Mouse (Mus musculus): ENCODE measurements around the gene Creb3l1. TPM values are rescaled to one million over a fixed set of nuclear protein-coding genes. Genes with fewer than 3 reads are reported as not detected.

Creb3l1 gene
- 6.7 and 8.9 TPM in 2 replicates for polyA plus RNA-seq (2012; rRNA removed)

- no peaks in the 10 kb centered on the region for H3K27me3 ChIP-seq (replicated peaks; ENCODE audit: control insufficient read depth, insufficient read depth, low read length)
- peak within 1 kb of the TSS; percentile 69 for H3K4me3 ChIP-seq (ENCODE audit: insufficient read depth, low read depth, low read length)
- no peak within 1 kb of the TSS for H3K27ac ChIP-seq (ENCODE audit: insufficient read depth, low read depth, low read length)
- whole genome bisulfite sequencing, result 2% methylated on average over 27 of the region's 27 CpGs
- peak; percentile 88 for DNase-seq
- no peaks in the 10 kb centered on the region; the same call in 1 of the 2 replicates for H3K4me1 ChIP-seq (ENCODE audit: control insufficient read depth, insufficient read depth, low read length)
- H3K36me3 ChIP-seq (ENCODE audit: control insufficient read depth, insufficient read depth, low read length), result no peaks in the 10 kb centered on the region
- TF ChIP-seq POLR2A (IDR thresholded peaks at IDR 0.05; ENCODE audit: low read depth, low read length) (no peak), CTCF (conservative IDR thresholded peaks at IDR 0.05; ENCODE audit: insufficient read depth, insufficient read length, low read depth, low read length) (no peak)
These were observed at the start of gene Creb3l1 for GRCm38 (mm10) chr2:92024274-92024672. Gene Creb3l1, minus strand, starts transcription at chr2:92024502.

DNA sequence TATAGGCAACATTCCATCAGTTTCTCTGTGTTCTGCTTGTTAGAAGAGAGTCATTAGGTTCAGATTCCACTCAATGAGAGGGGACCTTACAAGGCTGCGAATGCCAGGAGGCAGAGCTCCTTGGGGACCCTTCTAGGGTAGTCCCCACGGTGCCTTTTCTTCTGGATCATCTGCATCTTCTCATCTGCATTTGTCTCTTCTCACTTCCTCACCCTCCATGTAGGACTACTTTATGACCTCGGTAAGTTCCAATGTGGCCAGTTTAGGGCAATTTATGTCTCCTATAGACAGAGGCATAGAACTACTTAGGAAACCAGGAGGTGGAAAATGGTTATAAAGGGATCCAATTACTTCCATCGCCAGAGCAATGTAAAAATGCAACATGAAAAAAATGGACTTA is 46.8 kb upstream of the Creb3l1 start:
- no peak for TF ChIP-seq POLR2A (IDR thresholded peaks at IDR 0.05; ENCODE audit: low read depth, low read length)
- 59% methylated on average over 4 of the region's 4 CpGs for WGBS
- Histone ChIP-seq H3K36me3 (ENCODE audit: control insufficient read depth, insufficient read depth, low read length) (no peaks in the 10 kb centered on the region), H3K27me3 (replicated peaks; ENCODE audit: control insufficient read depth, insufficient read depth, low read length) (no peaks in the 10 kb centered on the region), H3K4me1 (ENCODE audit: control insufficient read depth, insufficient read depth, low read length) (no peaks in the 10 kb centered on the region), H3K4me3 (ENCODE audit: insufficient read depth, low read depth, low read length) (no peak overlapping the region), H3K27ac (ENCODE audit: insufficient read depth, low read depth, low read length) (no peak overlapping the region)
- DNase-seq, result no peak

DNA sequence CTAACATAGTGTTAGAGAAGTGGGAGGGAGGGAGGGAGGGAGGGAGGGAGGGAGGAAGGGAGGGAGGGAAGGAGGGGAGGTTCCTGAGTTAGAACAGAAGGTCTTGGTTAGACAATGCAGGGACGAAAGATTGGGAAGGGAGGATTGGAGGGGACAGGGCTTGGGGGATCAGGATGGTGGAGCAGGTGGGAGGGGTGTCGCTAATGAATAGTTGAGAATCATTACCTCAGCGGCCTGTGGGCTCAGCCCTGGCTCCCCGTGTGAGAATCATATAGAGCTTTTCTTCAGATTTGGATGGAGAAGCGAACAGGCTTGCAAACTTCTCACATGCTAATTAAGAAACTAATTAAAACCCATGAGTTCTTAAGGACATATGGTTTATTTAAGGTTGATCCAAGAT is 45.3 kb upstream of the Creb3l1 start:
- Histone ChIP-seq H3K27me3 (replicated peaks; ENCODE audit: control insufficient read depth, insufficient read depth, low read length) (no peaks in the 10 kb centered on the region), H3K4me3 (ENCODE audit: insufficient read depth, low read depth, low read length) (no peak overlapping the region), H3K36me3 (ENCODE audit: control insufficient read depth, insufficient read depth, low read length) (no peaks in the 10 kb centered on the region), H3K27ac (ENCODE audit: insufficient read depth, low read depth, low read length) (no peak overlapping the region), H3K4me1 (ENCODE audit: control insufficient read depth, insufficient read depth, low read length) (no peaks in the 10 kb centered on the region; the same call in 1 of the 2 replicates)
- TF ChIP-seq CTCF (conservative IDR thresholded peaks at IDR 0.05; ENCODE audit: insufficient read depth, insufficient read length, low read depth, low read length) (no peak), POLR2A (IDR thresholded peaks at IDR 0.05; ENCODE audit: low read depth, low read length) (no peak)
- 66% methylated on average over 5 of the region's 5 CpGs for WGBS
- no peak for DNase-seq

- no peaks in the 10 kb centered on the region; the same call in 1 of the 2 replicates for H3K4me1 ChIP-seq (ENCODE audit: control insufficient read depth, insufficient read depth, low read length)
- H3K27ac ChIP-seq (ENCODE audit: insufficient read depth, low read depth, low read length), result no peak overlapping the region
- H3K27me3 ChIP-seq (replicated peaks; ENCODE audit: control insufficient read depth, insufficient read depth, low read length), result no peaks in the 10 kb centered on the region
- TF ChIP-seq CTCF (conservative IDR thresholded peaks at IDR 0.05; ENCODE audit: insufficient read depth, insufficient read length, low read depth, low read length) (no peak), POLR2A (IDR thresholded peaks at IDR 0.05; ENCODE audit: low read depth, low read length) (no peak)
- 80% methylated on average over 3 of the region's 3 CpGs for WGBS
- DNase-seq, result no peak
- no peaks in the 10 kb centered on the region for H3K36me3 ChIP-seq (ENCODE audit: control insufficient read depth, insufficient read depth, low read length)
- H3K4me3 ChIP-seq (ENCODE audit: insufficient read depth, low read depth, low read length), result no peak overlapping the region
These were observed 43.3 kb upstream of the Creb3l1 start for GRCm38 (mm10) chr2:92067600-92067999.

- H3K4me1 ChIP-seq (ENCODE audit: control insufficient read depth, insufficient read depth, low read length), result no peaks in the 10 kb centered on the region; the same call in 1 of the 2 replicates
- WGBS, result 74% methylated on average over 1 of the region's 1 CpGs
These were observed 42.6 kb upstream of the Creb3l1 start for GRCm38 (mm10) chr2:92066899-92067298.

GRCm38 (mm10) chr2:92065938-92066337 is 41.6 kb upstream of the Creb3l1 start:
- no peaks in the 10 kb centered on the region; the same call in 1 of the 2 replicates for H3K4me1 ChIP-seq (ENCODE audit: control insufficient read depth, insufficient read depth, low read length)
- no peak overlapping the region for H3K4me3 ChIP-seq (ENCODE audit: insufficient read depth, low read depth, low read length)
- DNase-seq, result no peak
- no peak overlapping the region for H3K27ac ChIP-seq (ENCODE audit: insufficient read depth, low read depth, low read length)
- no peaks in the 10 kb centered on the region for H3K36me3 ChIP-seq (ENCODE audit: control insufficient read depth, insufficient read depth, low read length)
- no peak for TF ChIP-seq POLR2A (IDR thresholded peaks at IDR 0.05; ENCODE audit: low read depth, low read length)
- TF ChIP-seq CTCF (conservative IDR thresholded peaks at IDR 0.05; ENCODE audit: insufficient read depth, insufficient read length, low read depth, low read length), result no peak
- H3K27me3 ChIP-seq (replicated peaks; ENCODE audit: control insufficient read depth, insufficient read depth, low read length), result no peaks in the 10 kb centered on the region
- WGBS, result 56% methylated on average over 6 of the region's 6 CpGs

More at GRCm38 (mm10) chr2:92066899-92067298, 42.6 kb upstream of the Creb3l1 start:
- no peak overlapping the region for H3K27ac ChIP-seq (ENCODE audit: insufficient read depth, low read depth, low read length)
- DNase-seq, result no peak
- TF ChIP-seq POLR2A (IDR thresholded peaks at IDR 0.05; ENCODE audit: low read depth, low read length) (no peak), CTCF (conservative IDR thresholded peaks at IDR 0.05; ENCODE audit: insufficient read depth, insufficient read length, low read depth, low read length) (no peak)
- no peak overlapping the region for H3K4me3 ChIP-seq (ENCODE audit: insufficient read depth, low read depth, low read length)
- no peaks in the 10 kb centered on the region for H3K36me3 ChIP-seq (ENCODE audit: control insufficient read depth, insufficient read depth, low read length)
- no peaks in the 10 kb centered on the region for H3K27me3 ChIP-seq (replicated peaks; ENCODE audit: control insufficient read depth, insufficient read depth, low read length)

- no peak for TF ChIP-seq CTCF (conservative IDR thresholded peaks at IDR 0.05; ENCODE audit: insufficient read depth, insufficient read length, low read depth, low read length)
- TF ChIP-seq POLR2A (IDR thresholded peaks at IDR 0.05; ENCODE audit: low read depth, low read length), result no peak
- no peak overlapping the region for H3K27ac ChIP-seq (ENCODE audit: insufficient read depth, low read depth, low read length)
- WGBS, result 63% methylated on average over 8 of the region's 8 CpGs
- peak; percentile 55 for DNase-seq
- H3K4me3 ChIP-seq (ENCODE audit: insufficient read depth, low read depth, low read length), result no peak overlapping the region
- H3K4me1 ChIP-seq (ENCODE audit: control insufficient read depth, insufficient read depth, low read length), result no peaks in the 10 kb centered on the region; the same call in 1 of the 2 replicates
- no peaks in the 10 kb centered on the region for H3K27me3 ChIP-seq (replicated peaks; ENCODE audit: control insufficient read depth, insufficient read depth, low read length)
- no peaks in the 10 kb centered on the region for H3K36me3 ChIP-seq (ENCODE audit: control insufficient read depth, insufficient read depth, low read length)
These were observed 41.1 kb upstream of the Creb3l1 start for GRCm38 (mm10) chr2:92065269-92065888.
